Mouse (Mus musculus): Measurements from ENCODE around the gene Wipi1. TPM values are rescaled to one million over a fixed set of nuclear protein-coding genes. Genes with fewer than 3 reads are reported as not detected.

The Wipi1 gene
- polyA plus RNA-seq, 1 experiment from 2014 or later: 64.6 TPM

- Histone ChIP-seq H3K9me3 (no peaks in the 10 kb centered on the region), H3K4me1 (peaks cover 16% of the 10 kb centered on the region), H3K4me2 (no peak overlapping the region), H3K4me3 (no peak overlapping the region), H3K36me3 (peaks cover 8% of the 10 kb centered on the region), H3K9ac (no peak overlapping the region), H3K27ac (no peak overlapping the region), H3K27me3 (no peaks in the 10 kb centered on the region)
- ATAC-seq (ENCODE audit: insufficient number of reproducible peaks, low FRiP score, low TSS enrichment, low read depth): no peak
- WGBS: 76% methylated on average over 8 of the region's 8 CpGs
Observed at GRCm38 (mm10) chr11:109590012-109590411, 21.8 kb downstream of the Wipi1 start.

- Histone ChIP-seq H3K4me2 (no peak overlapping the region), H3K27me3 (no peaks in the 10 kb centered on the region), H3K36me3 (peaks cover 13% of the 10 kb centered on the region), H3K9ac (no peak overlapping the region), H3K4me3 (no peak overlapping the region), H3K9me3 (no peaks in the 10 kb centered on the region), H3K4me1 (0 out of 2 replicates have a peak, but pooled peaks cover 5% of the 10 kb centered on the region), H3K27ac (no peak overlapping the region)
- WGBS: 57% methylated on average over 15 of the region's 15 CpGs
- ATAC-seq (ENCODE audit: insufficient number of reproducible peaks, low FRiP score, low TSS enrichment, low read depth): no peak
Observed at GRCm38 (mm10) chr11:109587638-109588374, 24.0 kb downstream of the Wipi1 start.

GRCm38 (mm10) chr11:109587019-109587418 is 24.7 kb downstream of the Wipi1 start:
- H3K27ac ChIP-seq: no peak overlapping the region
- WGBS: 65% methylated on average over 13 of the region's 13 CpGs
- ATAC-seq (ENCODE audit: insufficient number of reproducible peaks, low FRiP score, low TSS enrichment, low read depth): no peak

GRCm38 (mm10) chr11:109586424-109586823 is 25.3 kb downstream of the Wipi1 start:
- Histone ChIP-seq H3K27me3 (no peaks in the 10 kb centered on the region), H3K4me1 (no peaks in the 10 kb centered on the region), H3K9ac (no peak overlapping the region), H3K4me2 (no peak overlapping the region), H3K36me3 (peaks cover 26% of the 10 kb centered on the region), H3K27ac (no peak overlapping the region), H3K4me3 (no peak overlapping the region), H3K9me3 (no peaks in the 10 kb centered on the region)
- 76% methylated on average over 2 of the region's 2 CpGs for WGBS
- no peak for ATAC-seq (ENCODE audit: insufficient number of reproducible peaks, low FRiP score, low TSS enrichment, low read depth)

More at GRCm38 (mm10) chr11:109587019-109587418, 24.7 kb downstream of the Wipi1 start:
- no peaks in the 10 kb centered on the region for H3K4me1 ChIP-seq
- H3K27me3 ChIP-seq: no peaks in the 10 kb centered on the region
- no peak overlapping the region for H3K9ac ChIP-seq
- peaks cover 20% of the 10 kb centered on the region for H3K36me3 ChIP-seq
- H3K4me2 ChIP-seq: no peak overlapping the region
- H3K9me3 ChIP-seq: no peaks in the 10 kb centered on the region
- no peak overlapping the region for H3K4me3 ChIP-seq

GRCm38 (mm10) chr11:109584843-109585713 is 26.7 kb downstream of the Wipi1 start:
- Histone ChIP-seq H3K27ac (no peak overlapping the region), H3K9me3 (no peaks in the 10 kb centered on the region), H3K9ac (no peak overlapping the region), H3K36me3 (peaks cover 37% of the 10 kb centered on the region), H3K4me1 (no peaks in the 10 kb centered on the region), H3K4me3 (no peak overlapping the region), H3K27me3 (no peaks in the 10 kb centered on the region), H3K4me2 (no peak overlapping the region)
- no peak for ATAC-seq (ENCODE audit: insufficient number of reproducible peaks, low FRiP score, low TSS enrichment, low read depth)
- 51% methylated on average over 11 of the region's 11 CpGs for WGBS

- 68% methylated on average over 14 of the region's 14 CpGs for WGBS
- no peak for ATAC-seq (ENCODE audit: insufficient number of reproducible peaks, low FRiP score, low TSS enrichment, low read depth)
- Histone ChIP-seq H3K27me3 (no peaks in the 10 kb centered on the region), H3K36me3 (peaks cover 48% of the 10 kb centered on the region), H3K4me2 (no peak overlapping the region), H3K9me3 (no peaks in the 10 kb centered on the region), H3K9ac (no peak overlapping the region), H3K4me3 (no peak overlapping the region), H3K27ac (no peak overlapping the region), H3K4me1 (no peaks in the 10 kb centered on the region)
Observed at GRCm38 (mm10) chr11:109583986-109584385, 27.8 kb downstream of the Wipi1 start.

GRCm38 (mm10) chr11:109579999-109580398 is 31.8 kb downstream of the Wipi1 start:
- Histone ChIP-seq H3K27ac (no peak overlapping the region), H3K9me3 (no peaks in the 10 kb centered on the region), H3K4me2 (no peak overlapping the region), H3K9ac (no peak overlapping the region), H3K36me3 (peaks cover 77% of the 10 kb centered on the region), H3K27me3 (no peaks in the 10 kb centered on the region), H3K4me1 (no peaks in the 10 kb centered on the region), H3K4me3 (no peak overlapping the region)
- no peak for ATAC-seq (ENCODE audit: insufficient number of reproducible peaks, low FRiP score, low TSS enrichment, low read depth)
- 86% methylated on average over 9 of the region's 9 CpGs for WGBS

GRCm38 (mm10) chr11:109578536-109578935 is 33.2 kb downstream of the Wipi1 start:
- ATAC-seq (ENCODE audit: insufficient number of reproducible peaks, low FRiP score, low TSS enrichment, low read depth): no peak
- Histone ChIP-seq H3K9ac (no peak overlapping the region), H3K27ac (no peak overlapping the region), H3K27me3 (no peaks in the 10 kb centered on the region), H3K4me1 (0 out of 2 replicates have a peak, but pooled peaks cover 2% of the 10 kb centered on the region), H3K4me3 (no peak overlapping the region), H3K9me3 (no peaks in the 10 kb centered on the region), H3K36me3 (peaks cover 72% of the 10 kb centered on the region), H3K4me2 (no peak overlapping the region)
- 69% methylated on average over 3 of the region's 3 CpGs for WGBS

- Histone ChIP-seq H3K36me3 (peaks cover 65% of the 10 kb centered on the region), H3K4me1 (0 out of 2 replicates have a peak, but pooled peaks cover 2% of the 10 kb centered on the region), H3K9ac (no peak overlapping the region), H3K4me2 (no peak overlapping the region), H3K27ac (no peak overlapping the region), H3K4me3 (no peak overlapping the region), H3K9me3 (no peaks in the 10 kb centered on the region), H3K27me3 (no peaks in the 10 kb centered on the region)
- WGBS: 64% methylated on average over 6 of the region's 6 CpGs
- no peak for ATAC-seq (ENCODE audit: insufficient number of reproducible peaks, low FRiP score, low TSS enrichment, low read depth)
Observed at GRCm38 (mm10) chr11:109575832-109576231, 35.9 kb downstream of the Wipi1 start.

GRCm38 (mm10) chr11:109574604-109575003 is 37.2 kb downstream of the Wipi1 start:
- Histone ChIP-seq H3K27ac (no peak overlapping the region), H3K4me2 (no peak overlapping the region), H3K9me3 (no peaks in the 10 kb centered on the region), H3K36me3 (peaks cover 54% of the 10 kb centered on the region), H3K27me3 (no peaks in the 10 kb centered on the region), H3K9ac (no peak overlapping the region), H3K4me1 (0 out of 2 replicates have a peak, but pooled peaks cover 2% of the 10 kb centered on the region), H3K4me3 (no peak overlapping the region)
- ATAC-seq (ENCODE audit: insufficient number of reproducible peaks, low FRiP score, low TSS enrichment, low read depth): no peak
- WGBS: 92% methylated on average over 2 of the region's 2 CpGs

- 83% methylated on average over 11 of the region's 11 CpGs for WGBS
- 0 out of 2 replicates have a peak, but pooled peaks cover 2% of the 10 kb centered on the region for H3K4me1 ChIP-seq
Observed at GRCm38 (mm10) chr11:109572051-109572450, 39.7 kb downstream of the Wipi1 start.

GRCm38 (mm10) chr11:109569809-109570208 is 42.0 kb downstream of the Wipi1 start:
- ATAC-seq (ENCODE audit: insufficient number of reproducible peaks, low FRiP score, low TSS enrichment, low read depth): no peak
- Histone ChIP-seq H3K9ac (no peak overlapping the region), H3K27me3 (no peaks in the 10 kb centered on the region), H3K4me1 (0 out of 2 replicates have a peak, but pooled peaks cover 2% of the 10 kb centered on the region), H3K36me3 (peaks cover 16% of the 10 kb centered on the region), H3K9me3 (no peaks in the 10 kb centered on the region), H3K4me3 (no peak overlapping the region), H3K4me2 (no peak overlapping the region), H3K27ac (no peak overlapping the region)
- 69% methylated on average over 7 of the region's 7 CpGs for WGBS

More at GRCm38 (mm10) chr11:109572051-109572450, 39.7 kb downstream of the Wipi1 start:
- Histone ChIP-seq H3K9me3 (no peaks in the 10 kb centered on the region), H3K4me2 (no peak overlapping the region), H3K27ac (no peak overlapping the region), H3K9ac (no peak overlapping the region), H3K4me3 (no peak overlapping the region), H3K36me3 (peaks cover 31% of the 10 kb centered on the region), H3K27me3 (no peaks in the 10 kb centered on the region)
- no peak for ATAC-seq (ENCODE audit: insufficient number of reproducible peaks, low FRiP score, low TSS enrichment, low read depth)
